Mouse (Mus musculus) naive thymus-derived CD4-positive, alpha-beta T cell, adult 2 months (primary cell): ENCODE data around the gene Mmp9.

Experiments used
- DNase-seq: peaks from one replicate; pipeline ENCODE4 v3.0.0-alpha.2; 2011; ENCODE audit warnings: low read depth

The Mmp9 gene

GRCm38 (mm10) chr2:164912749-164913427 is 27.7 kb upstream of the Mmp9 start:
- no peak for DNase-seq

- peak; percentile 87 for DNase-seq
Measured at GRCm38 (mm10) chr2:164913428-164913786, 27.2 kb upstream of the Mmp9 start.

- no peak for DNase-seq
Measured at GRCm38 (mm10) chr2:164916820-164917219, 23.8 kb upstream of the Mmp9 start.

GRCm38 (mm10) chr2:164917371-164917770 is 23.2 kb upstream of the Mmp9 start:
- peak; percentile 42 for DNase-seq

- DNase-seq = peak; percentile 76
Measured at GRCm38 (mm10) chr2:164918325-164918724, 22.3 kb upstream of the Mmp9 start.

- DNase-seq = no peak
Measured at GRCm38 (mm10) chr2:164921984-164922383, 18.6 kb upstream of the Mmp9 start.

- no peak for DNase-seq
Measured at GRCm38 (mm10) chr2:164923291-164923690, 17.3 kb upstream of the Mmp9 start.

GRCm38 (mm10) chr2:164924100-164924857 is 16.3 kb upstream of the Mmp9 start:
- peak; percentile 90 for DNase-seq

GRCm38 (mm10) chr2:164930706-164931581 is 9.6 kb upstream of the Mmp9 start:
- DNase-seq = no peak

- DNase-seq = no peak
Measured at GRCm38 (mm10) chr2:164933534-164933933, 7.0 kb upstream of the Mmp9 start.

GRCm38 (mm10) chr2:164935991-164936390 is 4.6 kb upstream of the Mmp9 start:
- no peak for DNase-seq

GRCm38 (mm10) chr2:164938146-164939091 is 2.2 kb upstream of the Mmp9 start:
- peak; percentile 85 for DNase-seq

- DNase-seq = no peak
Measured at GRCm38 (mm10) chr2:164939106-164939505, 1.5 kb upstream of the Mmp9 start.

- peak; percentile 74 for DNase-seq
Measured at GRCm38 (mm10) chr2:164942692-164943290, 2.2 kb downstream of the Mmp9 start.

GRCm38 (mm10) chr2:164947506-164947905 is 6.9 kb downstream of the Mmp9 start:
- no peak for DNase-seq

GRCm38 (mm10) chr2:164947930-164948329 is 7.3 kb downstream of the Mmp9 start:
- no peak for DNase-seq

GRCm38 (mm10) chr2:164948962-164949361 is 8.4 kb downstream of the Mmp9 start:
- DNase-seq = no peak

GRCm38 (mm10) chr2:164950501-164950900 is 9.9 kb downstream of the Mmp9 start:
- DNase-seq = peak; percentile 79

GRCm38 (mm10) chr2:164951745-164952144 is 11.2 kb downstream of the Mmp9 start:
- DNase-seq = no peak

- DNase-seq = peak; percentile 73
Measured at GRCm38 (mm10) chr2:164952448-164952847, 11.9 kb downstream of the Mmp9 start.

GRCm38 (mm10) chr2:164953224-164953623 is 12.6 kb downstream of the Mmp9 start:
- peak; percentile 89 for DNase-seq
